Mouse (Mus musculus) midbrain, postnatal 0 days (tissue): ENCODE data around the gene Cyp26c1. TPM values are rescaled to one million over a fixed set of nuclear protein-coding genes. Genes with fewer than 3 reads are reported as not detected.

Source experiments
- ATAC-seq: fragments of 200-750 bp; cut with Nextera tagmentation; 2 replicates; pipeline ENCODE4 v1.8.0; 2017; ENCODE audit warnings: moderate number of reproducible peaks, mild to moderate bottlenecking, moderate TSS enrichment, moderate library complexity; ENCODE audit not compliant: low FRiP score
- DNase-seq: peaks from one replicate; pipeline ENCODE4 v3.0.0-alpha.2; 2015; ENCODE audit warnings: low spot score
- H3K27ac ChIP-seq: fragments of 300-500 bp; sonication (generic); 2 replicates; pipeline ENCODE4 v1.5.1; 2014; ENCODE audit warnings: low read depth, mild to moderate bottlenecking, low read length, mixed read lengths
- H3K27me3 ChIP-seq: fragments of 300-500 bp; sonication (generic); 2 replicates; pipeline ENCODE4 v1.6.1; 2014; ENCODE audit warnings: low read length, control low read depth, mixed read lengths; ENCODE audit not compliant: insufficient read depth
- H3K36me3 ChIP-seq: fragments of 300-500 bp; sonication (generic); 2 replicates; pipeline ENCODE4 v1.6.1; 2014; ENCODE audit warnings: low read length, control low read depth, mixed read lengths; ENCODE audit not compliant: insufficient read depth
- H3K4me1 ChIP-seq: fragments of 300-500 bp; sonication (generic); 2 replicates; pipeline ENCODE4 v1.6.1; 2014; ENCODE audit warnings: mild to moderate bottlenecking, control low read depth, antibody characterized with exemption, low read length, mixed read lengths; ENCODE audit not compliant: insufficient read depth
- H3K4me2 ChIP-seq: fragments of 300-500 bp; sonication (generic); 2 replicates; pipeline ENCODE4 v1.6.1; 2014; ENCODE audit warnings: low read depth, mild to moderate bottlenecking, low read length, mixed read lengths; ENCODE audit not compliant: poor library complexity, severe bottlenecking
- H3K4me3 ChIP-seq: fragments of 300-500 bp; sonication (generic); 2 replicates; pipeline ENCODE4 v1.5.1; 2014; ENCODE audit warnings: low read depth, mild to moderate bottlenecking, low read length, moderate library complexity
- H3K9ac ChIP-seq: fragments of 300-500 bp; sonication (generic); replicated peaks from 2 replicates; pipeline ENCODE4 v1.6.1; 2014; ENCODE audit warnings: mild to moderate bottlenecking, low read length, moderate library complexity, mixed read lengths; ENCODE audit not compliant: poor library complexity, severe bottlenecking
- H3K9me3 ChIP-seq: fragments of 300-500 bp; sonication (generic); 2 replicates; pipeline ENCODE4 v1.6.1; 2016; ENCODE audit warnings: low read length, control low read depth
- CTCF ChIP-seq: IDR thresholded peaks from 2 replicates; pipeline ENCODE4 v1.5.1; 2016; ENCODE audit warnings: antibody characterized with exemption, mild to moderate bottlenecking
- WGBS: fragments of 180-500 bp; shearing (Covaris S2); extraction: QIAGEN DNeasy Blood & Tissue Kit; methylation state at CpG from one replicate; pipeline ENCODE4 v1.1.7; 2014; 5-methylcytosine and 5-hydroxymethylcytosine counted together
- polyA plus RNA-seq: library from polyadenylated mRNA; unstranded; fragments of >200 nt; fragmentation: Nextera tagmentation; extraction: Ambion mirVana; gene quantifications from 2 replicates; pipeline ENCODE4 v1.2.1, GENCODE M21; 2015
- total RNA-seq: library from RNA; depleted of rRNA; stranded (reverse); fragments of >200 nt; gene quantifications from 2 replicates; pipeline ENCODE4 v1.2.3, GENCODE M21; 2014

Gene Cyp26c1
- total and polyA plus RNA-seq, 2 experiments from 2014 or later: not detected

DNA sequence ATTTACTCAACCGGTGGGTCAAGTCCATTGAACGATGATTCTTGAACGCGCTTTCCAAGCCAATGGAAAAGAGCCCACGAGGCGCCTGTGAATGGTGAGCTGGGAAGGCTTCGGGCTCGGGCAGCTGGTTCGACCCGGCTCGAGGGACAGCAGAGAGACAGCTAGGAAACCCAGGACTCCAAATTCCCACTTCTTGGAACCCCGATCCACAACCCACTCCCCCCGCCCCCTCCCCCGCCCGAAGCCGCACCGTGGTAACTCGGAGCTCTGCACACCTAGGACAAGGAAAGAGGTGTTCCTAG lies 11.9 kb downstream of the Cyp26c1 start:
- under 1% methylated on average over 15 of the region's 18 CpGs for WGBS
- Histone ChIP-seq H3K36me3 (no peaks in the 10 kb centered on the region), H3K4me3 (peak overlapping the region; percentile 34), H3K27ac (no peak overlapping the region), H3K4me2 (peak overlapping the region; percentile 67), H3K4me1 (peaks cover 11% of the 10 kb centered on the region; the same call in 1 of the 2 replicates), H3K9ac (no peak overlapping the region), H3K9me3 (no peaks in the 10 kb centered on the region), H3K27me3 (peaks cover 94% of the 10 kb centered on the region)
- no peak for TF ChIP-seq CTCF
- ATAC-seq: no peak
- no peak for DNase-seq

DNA sequence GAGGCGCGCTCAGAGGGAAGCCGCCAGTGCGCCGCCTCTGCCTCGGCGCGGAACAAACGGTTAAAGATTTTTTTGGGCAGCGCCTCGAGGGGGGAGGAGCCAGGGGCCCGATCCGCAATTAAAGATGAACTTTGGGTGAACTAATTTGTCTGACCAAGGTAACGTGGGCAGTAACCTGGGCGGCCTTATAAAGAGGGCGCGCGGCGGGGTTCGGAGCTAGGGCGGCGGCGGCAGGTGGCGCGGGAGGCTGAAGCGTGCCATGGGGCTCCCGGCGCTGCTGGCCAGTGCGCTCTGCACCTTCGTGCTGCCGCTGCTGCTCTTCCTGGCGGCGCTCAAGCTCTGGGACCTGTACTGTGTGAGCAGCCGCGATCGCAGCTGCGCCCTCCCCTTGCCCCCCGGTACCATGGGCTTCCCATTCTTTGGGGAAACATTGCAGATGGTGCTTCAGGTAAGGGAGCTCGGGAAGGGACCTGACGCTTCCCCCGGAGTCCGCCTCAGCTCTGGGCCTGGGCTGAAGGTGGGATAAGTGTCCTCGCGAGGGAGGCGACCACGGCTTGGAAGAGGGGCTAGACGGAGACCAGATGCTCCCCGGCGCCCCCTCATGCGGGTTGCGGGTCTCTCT lies 12.4 kb downstream of the Cyp26c1 start, which contains the start of gene Cyp26a1:
TSS of gene Cyp26a1 (plus strand) at position 148 of the 622 bp plus-strand sequence.
- Histone ChIP-seq H3K9ac (no peak within 1 kb of the TSS), H3K36me3 (no peaks in the 10 kb centered on the region), H3K27me3 (peaks cover 94% of the 10 kb centered on the region), H3K4me3 (peak within 1 kb of the TSS; percentile 34), H3K27ac (no peak within 1 kb of the TSS), H3K4me2 (peak within 1 kb of the TSS; percentile 67), H3K4me1 (peaks cover 11% of the 10 kb centered on the region; the same call in 1 of the 2 replicates), H3K9me3 (no peaks in the 10 kb centered on the region)
- DNase-seq (no peak), ATAC-seq (0 out of 2 replicates have a peak, but pooled peaks have one; percentile 34)
- WGBS: under 1% methylated on average over 50 of the region's 51 CpGs
- TF ChIP-seq CTCF: no peak

DNA sequence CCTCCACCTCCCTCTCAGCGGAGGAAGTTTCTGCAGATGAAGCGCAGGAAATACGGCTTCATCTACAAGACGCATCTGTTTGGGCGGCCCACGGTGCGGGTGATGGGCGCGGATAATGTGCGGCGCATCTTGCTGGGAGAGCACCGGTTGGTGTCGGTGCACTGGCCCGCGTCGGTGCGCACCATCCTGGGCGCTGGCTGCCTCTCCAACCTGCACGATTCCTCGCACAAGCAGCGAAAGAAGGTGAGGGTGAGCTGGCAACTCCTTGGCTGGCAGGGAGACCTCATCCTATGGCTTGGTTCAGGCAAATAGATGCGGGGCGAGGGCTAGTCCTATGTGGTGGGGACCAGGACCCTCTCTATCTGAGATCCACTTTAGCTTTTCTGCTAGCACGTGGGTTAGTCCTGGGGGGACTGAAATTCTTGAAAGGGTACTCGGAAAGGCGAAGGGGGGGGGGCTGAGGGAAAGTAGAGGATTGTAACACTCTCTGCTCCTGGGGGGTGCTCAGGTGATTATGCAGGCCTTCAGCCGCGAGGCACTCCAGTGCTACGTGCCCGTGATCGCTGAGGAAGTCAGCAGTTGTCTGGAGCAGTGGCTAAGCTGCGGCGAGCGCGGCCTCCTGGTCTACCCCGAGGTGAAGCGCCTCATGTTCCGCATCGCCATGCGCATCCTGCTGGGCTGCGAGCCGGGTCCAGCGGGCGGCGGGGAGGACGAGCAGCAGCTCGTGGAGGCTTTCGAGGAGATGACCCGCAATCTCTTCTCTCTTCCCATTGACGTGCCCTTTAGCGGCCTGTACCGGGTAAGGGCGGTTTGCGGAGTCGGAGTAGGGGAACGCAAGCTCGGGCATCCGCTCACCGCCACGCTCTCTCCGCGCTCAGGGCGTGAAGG lies 13.1 kb downstream of the Cyp26c1 start:
- no peaks in the 10 kb centered on the region for H3K9me3 ChIP-seq
- H3K27ac ChIP-seq: no peak overlapping the region
- no peak for TF ChIP-seq CTCF
- H3K27me3 ChIP-seq: peaks cover 87% of the 10 kb centered on the region
- H3K4me2 ChIP-seq: peak overlapping the region; percentile 67
- no peaks in the 10 kb centered on the region for H3K36me3 ChIP-seq
- H3K4me3 ChIP-seq: peak overlapping the region; percentile 34
- DNase-seq: no peak
- under 1% methylated on average over 61 of the region's 63 CpGs for WGBS
- peaks cover 11% of the 10 kb centered on the region; the same call in 1 of the 2 replicates for H3K4me1 ChIP-seq
- no peak overlapping the region for H3K9ac ChIP-seq
- ATAC-seq: peak; percentile 29; the same call in 1 of the 2 replicates

DNA sequence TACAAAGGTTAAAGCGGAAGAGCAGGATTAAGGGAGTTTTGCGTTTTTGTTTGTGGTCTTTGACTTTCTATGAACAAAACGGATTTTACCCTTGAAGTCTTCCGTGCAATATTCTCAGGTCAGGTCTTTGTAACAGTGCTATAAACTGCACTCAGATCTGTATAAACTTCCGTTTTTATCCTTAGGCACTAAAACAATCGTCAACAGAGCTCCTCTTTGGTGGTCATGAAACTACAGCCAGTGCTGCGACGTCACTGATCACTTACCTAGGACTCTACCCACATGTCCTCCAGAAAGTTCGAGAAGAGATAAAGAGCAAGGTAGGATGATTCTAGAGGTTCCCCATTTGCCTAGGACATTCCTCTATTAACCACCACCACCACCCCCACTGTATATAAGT lies 14.3 kb downstream of the Cyp26c1 start:
- H3K27ac ChIP-seq: no peak overlapping the region
- ATAC-seq: no peak
- H3K4me2 ChIP-seq: no peak overlapping the region
- peaks cover 75% of the 10 kb centered on the region for H3K27me3 ChIP-seq
- H3K4me3 ChIP-seq: no peak overlapping the region
- H3K36me3 ChIP-seq: no peaks in the 10 kb centered on the region
- peaks cover 11% of the 10 kb centered on the region; the same call in 1 of the 2 replicates for H3K4me1 ChIP-seq
- no peaks in the 10 kb centered on the region for H3K9me3 ChIP-seq
- H3K9ac ChIP-seq: no peak overlapping the region
- DNase-seq: no peak
- no peak for TF ChIP-seq CTCF
- WGBS: 15% methylated on average over 9 of the region's 9 CpGs

DNA sequence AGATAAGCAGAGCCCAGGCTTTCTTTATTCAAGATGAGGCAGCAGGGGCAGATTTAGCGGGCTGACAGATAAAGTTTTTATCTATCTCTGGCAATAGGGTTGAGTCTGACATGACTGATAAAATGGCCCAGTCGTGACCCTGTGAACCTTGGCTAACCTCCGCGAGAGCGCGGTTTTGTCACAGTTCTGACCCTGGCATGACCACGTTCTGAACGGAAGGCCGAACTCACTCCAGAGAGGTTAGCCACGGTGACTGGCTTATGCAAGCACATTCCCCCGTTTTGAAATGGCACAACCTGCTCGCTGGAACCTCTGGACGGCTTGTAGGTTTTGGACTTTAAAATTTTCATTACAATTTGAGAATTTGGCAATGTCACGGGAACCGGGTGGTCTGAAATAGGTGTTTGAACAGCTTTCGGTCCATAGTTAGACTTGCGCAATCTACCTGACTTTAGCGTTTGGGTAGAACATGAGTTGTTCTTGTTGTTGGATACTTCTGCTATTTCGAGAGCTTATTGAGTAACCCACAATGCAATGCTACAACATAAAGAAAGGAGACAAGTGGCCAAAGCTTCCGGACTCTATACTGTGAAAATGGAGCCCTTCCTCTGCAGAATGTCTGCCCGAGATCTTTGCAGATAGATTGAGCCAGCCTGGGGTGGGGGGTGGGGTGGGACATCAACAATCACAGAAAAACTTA lies 17.1 kb downstream of the Cyp26c1 start:
- H3K27me3 ChIP-seq: peaks cover 47% of the 10 kb centered on the region
- 79% methylated on average over 21 of the region's 21 CpGs for WGBS
- TF ChIP-seq CTCF: no peak
- H3K9me3 ChIP-seq: no peaks in the 10 kb centered on the region
- no peak overlapping the region for H3K9ac ChIP-seq
- H3K4me1 ChIP-seq: peaks cover 7% of the 10 kb centered on the region; the same call in 1 of the 2 replicates
- no peaks in the 10 kb centered on the region for H3K36me3 ChIP-seq
- H3K4me2 ChIP-seq: no peak overlapping the region
- H3K4me3 ChIP-seq: no peak overlapping the region
- ATAC-seq (no peak), DNase-seq (no peak)
- no peak overlapping the region for H3K27ac ChIP-seq
